Mouse (Mus musculus): Measurements from ENCODE around the gene Wdr92. TPM values are rescaled to one million over a fixed set of nuclear protein-coding genes. Genes with fewer than 3 reads are reported as not detected.

Gene Wdr92
- polyA plus RNA-seq (2015; fragmentation: Nextera tagmentation; extraction: Ambion mirVana): 37.3 and 39.1 TPM in 2 replicates

DNA sequence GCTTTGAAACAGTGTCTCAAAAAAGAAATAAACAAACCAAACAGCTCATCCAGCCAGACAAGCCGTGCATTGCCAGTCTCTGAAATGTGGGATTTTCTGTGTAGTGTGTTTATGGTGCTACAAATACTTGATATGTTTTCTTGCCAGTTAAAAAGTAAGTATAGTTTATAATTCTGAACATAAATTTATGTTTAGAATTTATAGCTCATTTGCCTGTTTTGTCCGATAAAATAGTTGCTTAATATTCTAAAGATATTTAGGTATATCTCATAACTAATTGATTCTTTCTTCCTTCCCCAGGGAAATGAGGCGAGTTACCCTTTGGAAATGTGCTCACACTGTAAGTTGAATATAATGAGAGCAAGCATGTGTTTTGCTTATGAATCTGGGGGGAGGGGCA lies at the start of gene Wdr92:
Gene Wdr92 (plus strand): TSS at position 301 of the 400 bp plus-strand sequence.
- no peak for DNase-seq (ENCODE audit: low spot score)

DNA sequence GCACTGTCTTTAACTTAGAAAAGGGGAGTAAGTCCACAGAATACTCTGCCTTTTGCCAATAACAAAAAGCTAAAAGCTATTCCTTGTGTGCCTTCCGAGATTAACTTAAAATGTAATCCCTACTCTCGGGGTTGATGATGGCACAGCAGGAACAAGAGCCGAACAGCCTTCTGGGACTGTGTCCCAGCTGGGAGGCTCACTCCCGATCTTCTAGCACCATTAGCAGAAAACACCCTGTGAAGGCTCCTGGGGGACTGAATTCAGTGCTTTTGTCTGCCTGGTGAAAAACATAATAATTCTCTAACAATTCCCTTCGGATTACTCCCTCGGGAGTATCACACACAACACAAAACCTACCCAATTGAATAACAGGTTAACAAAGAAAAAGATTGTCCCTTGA lies 46.3 kb upstream of the Wdr92 start:
- no peak for DNase-seq (ENCODE audit: low spot score)

DNA sequence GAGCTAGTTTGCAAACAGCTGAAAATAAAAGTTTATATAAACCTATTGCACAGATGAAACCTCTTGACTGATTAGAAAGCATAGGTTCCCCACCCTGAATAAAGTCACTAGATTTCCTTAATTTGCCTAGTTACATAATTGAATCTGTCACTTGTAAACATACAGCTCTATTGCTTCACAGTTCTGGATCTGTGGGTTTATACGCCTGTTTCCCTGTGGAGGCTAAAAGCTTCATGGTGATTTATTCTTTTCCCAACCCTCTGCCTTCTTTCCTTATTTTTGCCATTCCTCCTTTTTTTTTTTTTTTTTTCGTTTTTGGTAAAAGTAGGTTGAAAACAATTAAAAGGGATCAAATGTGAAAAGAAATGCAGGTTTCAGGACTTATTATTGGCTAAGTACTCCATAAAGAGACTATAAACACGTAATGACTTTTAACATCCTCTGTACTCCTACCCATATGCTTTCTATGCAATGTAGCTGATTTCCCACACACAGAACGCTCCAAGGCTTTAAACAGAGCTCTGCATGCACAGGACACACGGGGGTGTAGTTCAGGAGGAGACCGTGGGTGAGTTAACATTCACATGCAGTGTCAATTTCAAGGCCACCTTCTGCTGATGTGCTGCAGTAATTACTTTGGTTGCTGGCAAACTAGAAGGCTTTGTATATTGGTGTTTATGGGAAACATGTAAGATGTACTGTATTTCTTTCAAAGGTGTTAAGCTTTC lies 43.4 kb upstream of the Wdr92 start:
- DNase-seq (ENCODE audit: low spot score): no peak

DNA sequence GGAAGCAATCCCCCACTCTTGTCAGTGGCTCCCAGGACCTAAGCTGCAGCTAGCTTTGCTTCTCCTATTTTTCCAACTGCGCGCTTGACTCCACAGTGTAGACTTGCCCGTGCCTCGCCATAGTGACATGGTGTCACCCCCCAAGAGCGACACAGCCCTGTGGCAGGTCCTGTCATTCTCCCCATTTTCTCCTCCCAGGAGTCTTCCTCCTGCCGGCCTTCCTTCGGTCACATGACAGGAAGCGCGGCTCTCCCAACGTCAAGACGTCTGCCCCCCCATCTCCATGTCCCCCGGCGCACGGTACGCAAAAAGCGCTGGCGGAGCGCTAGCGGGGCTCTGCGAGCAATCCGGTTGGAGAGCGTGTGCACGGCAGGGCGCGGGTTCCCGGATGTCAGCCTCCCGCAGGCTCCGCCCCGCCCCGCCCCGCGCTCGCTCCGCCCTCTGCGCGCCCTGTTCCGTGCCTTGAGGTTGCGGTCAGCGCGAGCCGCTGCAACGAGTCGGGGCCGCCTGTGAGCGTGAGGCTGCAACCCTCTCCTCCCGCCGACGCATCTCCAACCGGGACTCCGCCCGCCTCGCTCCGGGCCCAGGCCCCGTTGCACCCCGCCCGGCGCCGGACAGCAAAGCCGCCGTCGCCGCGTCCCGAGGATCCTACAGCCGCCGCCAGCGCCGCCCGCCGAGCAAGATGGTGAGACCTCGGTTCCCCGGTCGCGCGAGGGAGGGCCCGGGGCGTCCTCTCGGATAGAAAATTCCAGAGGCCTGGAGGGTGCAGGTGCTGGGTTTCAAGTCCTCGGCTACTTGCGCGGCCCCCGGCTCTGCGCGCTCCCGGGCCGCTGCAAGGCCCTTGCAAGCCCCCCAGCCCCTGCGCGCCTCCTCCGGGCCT lies 22.8 kb upstream of the Wdr92 start, which contains the start of gene Ppp3r1:
Gene Ppp3r1 (plus strand): TSS at position 406 of the 880 bp plus-strand sequence.
- DNase-seq (ENCODE audit: low spot score): peak; percentile 96

DNA sequence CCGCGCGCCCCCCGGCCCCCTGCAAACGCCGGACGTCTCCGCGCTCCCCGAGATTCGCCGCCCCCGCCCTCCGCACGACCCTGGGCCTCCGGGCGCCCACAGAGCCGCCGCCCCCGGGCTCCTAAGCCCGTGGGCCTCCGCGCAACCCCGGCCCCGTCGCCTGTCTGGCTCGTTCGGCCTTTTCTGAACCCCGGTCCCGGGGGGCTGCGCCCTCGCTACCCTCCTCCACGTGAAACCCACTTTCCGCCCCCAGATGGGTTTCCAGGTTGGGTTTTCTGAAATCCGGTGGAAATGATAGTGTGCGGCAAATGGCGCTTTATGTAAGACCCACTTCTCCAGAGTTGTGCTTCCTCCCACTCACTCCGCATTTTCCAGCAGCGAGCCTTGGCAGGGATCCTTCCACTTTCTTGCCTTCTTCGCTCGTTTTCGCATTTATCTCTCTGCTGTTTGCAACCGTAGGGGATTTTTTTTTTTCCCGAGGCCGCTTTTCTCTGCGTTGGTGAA lies 22.1 kb upstream of the Wdr92 start:
- peak; percentile 56 for DNase-seq (ENCODE audit: low spot score)

DNA sequence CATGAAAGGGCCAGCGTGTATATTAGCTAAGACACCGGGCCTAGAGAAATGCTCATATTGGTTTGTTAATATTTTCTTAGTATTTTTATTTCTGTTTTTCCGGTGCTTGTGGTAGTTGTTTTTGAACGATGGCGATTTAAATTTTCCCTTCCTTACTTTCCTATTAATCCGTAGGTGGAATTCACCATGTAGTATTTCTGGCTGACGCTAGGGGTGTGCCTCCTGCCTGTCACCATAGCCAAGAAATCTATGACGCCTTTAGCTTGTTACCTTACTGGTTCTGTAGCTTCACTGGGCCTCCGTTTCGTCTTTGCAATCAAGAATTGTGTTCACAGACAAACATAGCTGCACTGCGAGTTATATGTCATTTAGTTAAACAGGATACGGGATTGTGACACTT lies 21.7 kb upstream of the Wdr92 start:
- peak; percentile 65 for DNase-seq (ENCODE audit: low spot score)

DNA sequence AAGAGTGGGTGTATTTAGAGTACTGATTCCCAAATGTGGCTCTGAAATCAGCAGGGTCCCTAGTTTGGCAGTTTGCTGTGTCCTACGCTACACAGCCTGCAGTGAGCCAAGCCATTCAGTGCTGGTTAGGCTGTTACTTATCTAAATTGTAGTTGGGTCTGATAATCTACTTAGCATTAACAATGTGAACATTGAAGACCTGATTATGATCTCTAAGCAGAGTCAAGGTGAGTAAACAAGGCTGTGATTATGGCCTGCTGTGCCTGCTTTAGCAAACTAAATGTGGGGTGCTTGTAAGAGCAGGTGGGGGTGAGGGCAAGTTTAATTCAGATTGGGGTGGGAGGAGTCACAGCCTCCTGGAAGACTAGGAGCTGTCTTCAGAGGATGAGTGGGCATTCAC lies 18.0 kb upstream of the Wdr92 start:
- no peak for DNase-seq (ENCODE audit: low spot score)

DNA sequence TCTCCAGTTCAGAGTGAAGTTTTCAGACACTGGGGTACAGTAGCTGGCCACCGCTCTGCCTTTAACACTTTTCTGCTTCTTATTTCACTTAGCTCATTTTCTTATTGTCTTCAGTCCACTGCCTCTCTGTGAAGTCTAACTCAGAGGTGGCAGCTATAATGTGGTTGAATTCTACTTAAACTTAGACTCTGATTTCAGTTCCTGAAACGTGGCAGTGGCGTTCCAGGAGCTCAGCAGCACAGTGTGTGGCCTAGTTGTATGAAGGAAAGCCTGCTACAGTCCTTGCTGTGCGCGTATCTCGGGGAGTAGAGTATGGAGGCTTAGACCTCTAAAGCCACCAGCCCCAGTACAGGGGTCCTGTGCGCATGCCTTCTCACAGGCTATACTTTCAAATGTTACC lies 15.3 kb upstream of the Wdr92 start:
- no peak for DNase-seq (ENCODE audit: low spot score)

DNA sequence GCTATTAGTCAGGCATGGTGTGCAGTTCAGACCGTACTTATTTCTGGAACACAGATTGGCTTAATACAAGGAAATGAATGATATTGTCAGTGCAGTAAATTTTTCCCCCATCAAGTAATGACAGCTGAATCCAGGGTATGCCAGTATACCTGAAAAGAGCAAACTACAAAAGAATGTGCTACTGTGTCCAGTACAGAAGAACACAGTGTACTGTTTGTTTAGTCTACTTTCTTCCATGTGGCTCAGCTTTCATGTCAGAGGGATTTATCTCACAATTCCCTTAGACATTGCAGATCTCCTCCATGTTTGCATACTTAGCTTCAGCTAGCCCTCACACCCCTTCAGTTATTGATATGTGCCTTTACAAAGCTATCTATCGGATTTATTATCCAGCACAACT lies 12.6 kb upstream of the Wdr92 start:
- DNase-seq (ENCODE audit: low spot score): no peak

DNA sequence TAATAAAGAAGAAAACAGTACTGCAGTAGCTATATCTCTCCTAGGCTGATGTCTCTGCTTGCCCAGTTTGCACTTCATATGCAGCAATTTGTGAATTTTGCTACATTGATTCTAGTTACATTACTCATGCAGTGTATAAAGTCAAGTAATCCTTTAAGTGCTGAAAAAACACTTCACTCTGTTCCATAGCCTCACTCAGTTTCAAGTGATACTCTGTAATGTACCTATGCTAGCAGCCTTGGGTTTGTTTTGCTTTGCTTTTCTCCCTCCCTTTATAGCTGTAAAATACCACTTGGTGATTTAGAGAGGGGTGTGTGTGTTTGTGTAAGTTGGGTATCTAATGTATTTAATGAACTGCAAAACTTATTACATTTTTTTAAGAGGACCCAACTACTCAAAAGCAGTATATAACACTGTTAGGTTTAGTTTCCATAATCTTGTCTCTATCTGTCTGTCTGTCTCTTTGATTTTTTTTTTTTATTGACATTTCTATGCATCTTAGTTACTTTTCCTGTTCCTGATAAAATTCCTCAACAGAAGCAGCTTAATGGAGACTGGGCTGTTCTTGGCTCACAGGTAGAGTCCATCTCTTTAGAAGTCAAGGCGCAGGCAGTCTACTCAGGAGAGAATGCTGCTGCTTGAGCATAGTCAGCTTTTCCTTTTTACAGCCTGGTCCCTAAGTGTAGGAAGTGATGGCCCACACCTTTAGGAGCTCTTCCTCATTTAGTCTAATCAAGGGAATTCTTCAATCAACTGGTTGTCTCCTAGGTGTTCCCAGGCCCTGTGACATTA lies 10.8 kb upstream of the Wdr92 start:
- DNase-seq (ENCODE audit: low spot score): no peak

DNA sequence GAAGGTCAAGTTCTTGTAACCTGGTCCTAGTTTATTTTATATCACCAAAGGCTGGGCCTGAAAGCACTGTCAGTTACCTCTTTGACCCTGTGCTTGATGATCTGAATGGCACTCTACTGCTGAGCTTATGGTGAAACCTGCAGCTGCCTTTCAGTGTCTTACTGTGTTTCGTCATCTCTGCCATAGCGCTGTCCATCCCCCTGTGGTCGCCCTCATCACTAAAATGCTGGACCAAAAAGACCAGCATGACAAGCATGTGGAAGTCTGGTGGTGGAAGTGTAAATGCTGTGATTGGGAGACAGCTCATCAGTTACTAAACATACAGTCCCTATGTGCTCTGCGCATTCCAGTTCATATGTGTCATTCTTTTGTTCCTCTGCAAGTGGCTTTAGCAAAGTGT lies 9.6 kb upstream of the Wdr92 start:
- no peak for DNase-seq (ENCODE audit: low spot score)

DNA sequence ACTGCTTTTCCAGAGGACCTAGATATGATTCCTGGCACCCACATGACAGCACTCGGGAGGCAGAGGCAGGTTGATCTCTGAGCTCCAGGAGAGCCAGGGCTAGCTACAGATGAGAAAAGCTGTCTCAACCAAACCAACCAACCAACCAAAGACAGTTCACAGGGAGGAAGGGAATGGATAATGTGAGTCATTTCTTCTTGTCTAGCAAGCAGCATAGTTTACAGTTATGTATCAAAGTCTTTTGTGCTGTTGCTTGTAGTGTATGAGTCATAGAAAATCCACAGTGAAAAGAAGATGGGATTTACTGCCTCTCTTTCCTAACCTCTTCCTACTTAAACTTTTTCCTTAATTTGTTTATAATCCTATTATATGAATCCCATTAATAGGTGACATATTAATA lies 5.3 kb upstream of the Wdr92 start:
- DNase-seq (ENCODE audit: low spot score): no peak

DNA sequence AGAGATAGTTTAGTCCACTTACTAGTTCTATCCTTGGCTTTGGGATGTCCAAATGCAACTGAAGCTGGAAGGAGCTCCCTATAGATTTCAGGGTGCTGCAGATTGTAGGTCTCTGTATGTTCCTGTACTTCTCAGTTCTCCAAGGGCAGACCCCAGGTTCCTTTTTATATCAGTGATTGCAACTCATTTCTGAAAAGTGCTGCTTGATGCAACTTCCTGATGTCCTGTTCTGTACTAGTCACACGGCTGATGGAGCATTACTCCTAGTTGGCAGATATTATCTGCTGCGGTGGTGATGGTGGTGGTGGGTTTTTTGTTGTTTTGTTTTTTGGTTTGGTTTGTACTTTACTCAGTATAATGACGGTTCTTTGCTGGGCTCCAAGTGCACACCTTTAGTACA lies 1.2 kb upstream of the Wdr92 start:
- DNase-seq (ENCODE audit: low spot score): no peak

DNA sequence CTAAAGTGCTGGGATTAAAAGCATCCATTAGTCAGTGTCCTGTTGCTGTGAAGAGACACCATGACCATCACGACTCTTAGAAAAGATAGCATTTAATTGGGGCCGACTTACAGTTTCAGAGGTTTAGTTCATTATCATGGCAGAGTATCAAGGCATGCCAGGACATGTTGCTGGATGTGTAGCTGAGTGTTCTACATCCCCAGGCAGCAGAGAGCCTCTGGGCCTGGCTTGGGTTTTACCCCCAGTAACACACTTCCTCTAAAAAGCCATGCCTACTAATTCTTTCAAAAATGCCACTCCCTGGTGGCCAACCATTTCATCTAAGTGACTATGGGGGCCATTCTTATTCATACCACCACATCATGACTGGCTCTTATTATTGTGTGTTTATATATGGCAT lies 1.3 kb downstream of the Wdr92 start:
- no peak for DNase-seq (ENCODE audit: low spot score)

DNA sequence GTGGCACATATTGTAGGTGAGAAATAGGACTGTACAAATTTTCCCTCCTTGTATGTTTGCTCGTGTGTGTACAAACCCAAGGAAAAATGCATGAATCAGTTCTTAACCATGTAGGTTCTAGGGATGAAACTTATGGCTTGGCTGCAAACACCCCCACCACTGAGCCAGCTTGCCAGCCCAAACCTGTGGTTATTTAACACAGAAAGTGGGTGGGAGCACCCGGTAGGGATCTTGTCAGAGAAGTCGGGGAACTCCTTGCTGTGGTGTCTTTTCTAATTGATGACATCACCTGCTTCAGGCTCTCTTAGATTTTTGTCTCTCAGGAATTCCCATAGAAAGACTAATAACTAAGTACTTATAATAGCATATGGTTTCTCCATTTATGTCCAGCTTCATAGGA lies 5.7 kb downstream of the Wdr92 start:
- no peak for DNase-seq (ENCODE audit: low spot score)

DNA sequence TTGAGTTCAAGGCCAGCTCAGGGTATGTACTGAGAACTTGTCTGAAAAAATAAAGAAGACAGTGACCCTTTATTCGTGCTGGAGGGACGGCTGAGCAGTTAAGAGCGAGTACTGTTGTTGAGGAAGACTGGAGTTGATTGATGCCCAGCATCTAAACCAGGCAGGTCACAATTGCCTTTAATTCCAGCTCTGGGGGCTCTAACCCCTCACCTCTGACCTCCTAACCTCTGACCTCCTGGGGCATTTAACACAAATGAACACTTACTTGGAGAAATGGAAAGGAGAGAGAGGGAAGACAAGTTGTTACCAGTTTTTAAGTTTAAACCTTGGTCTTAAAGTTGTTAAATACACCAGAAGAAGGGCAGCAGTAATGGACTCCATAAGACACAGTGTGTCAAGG lies 6.9 kb downstream of the Wdr92 start:
- DNase-seq (ENCODE audit: low spot score): no peak

DNA sequence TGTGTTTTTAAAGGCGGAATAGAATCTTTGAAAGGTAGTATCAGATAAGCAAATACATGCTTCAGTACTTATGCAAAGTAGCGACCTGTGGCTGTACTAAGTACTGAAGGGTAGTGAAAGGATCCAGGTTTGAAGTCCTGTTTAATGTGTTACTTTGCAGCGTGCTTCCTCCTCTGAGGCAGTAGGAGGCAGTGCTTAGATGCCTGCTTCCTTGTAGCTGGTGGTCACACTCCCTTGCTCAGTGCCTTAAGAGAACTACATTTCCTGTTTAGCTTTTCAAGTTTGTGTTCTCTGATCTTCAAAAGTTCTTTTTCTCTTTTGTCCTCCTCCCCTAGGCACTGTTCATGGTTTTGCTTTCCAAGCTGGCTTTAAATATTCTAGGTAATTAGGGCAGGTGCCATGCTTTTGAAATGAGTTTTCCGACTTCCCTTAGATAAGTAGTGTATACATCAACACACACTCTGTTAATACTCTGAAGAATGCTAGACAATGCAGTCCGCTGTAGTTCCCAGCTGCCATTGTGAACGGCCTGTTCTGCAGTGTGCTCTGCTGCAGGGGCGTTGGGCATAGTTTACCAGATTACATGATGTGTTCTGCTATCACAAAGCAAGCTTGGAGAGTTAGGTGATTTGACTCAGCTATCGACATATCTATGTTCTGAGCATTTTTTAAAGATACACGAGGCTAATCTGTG lies 10.4 kb downstream of the Wdr92 start:
- peak; percentile 79 for DNase-seq (ENCODE audit: low spot score)

DNA sequence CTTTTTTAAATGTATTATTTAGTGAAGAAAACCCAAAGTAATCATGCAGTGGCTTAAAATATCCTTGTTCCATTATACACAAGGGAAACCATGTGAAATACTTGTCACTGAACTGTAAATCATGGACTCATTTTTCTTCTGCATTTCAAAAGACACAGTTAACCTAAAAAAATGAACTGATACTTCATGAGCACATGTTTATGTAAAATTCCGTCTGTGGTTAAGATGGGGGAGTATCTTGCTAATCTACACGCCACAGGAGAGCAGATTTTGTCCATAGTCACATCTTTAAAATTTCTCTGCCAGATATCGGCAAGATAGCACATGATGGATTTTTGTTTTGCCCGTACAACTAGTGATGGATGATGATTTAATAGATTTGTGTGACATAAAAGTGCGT lies 17.3 kb downstream of the Wdr92 start:
- DNase-seq (ENCODE audit: low spot score): no peak

DNA sequence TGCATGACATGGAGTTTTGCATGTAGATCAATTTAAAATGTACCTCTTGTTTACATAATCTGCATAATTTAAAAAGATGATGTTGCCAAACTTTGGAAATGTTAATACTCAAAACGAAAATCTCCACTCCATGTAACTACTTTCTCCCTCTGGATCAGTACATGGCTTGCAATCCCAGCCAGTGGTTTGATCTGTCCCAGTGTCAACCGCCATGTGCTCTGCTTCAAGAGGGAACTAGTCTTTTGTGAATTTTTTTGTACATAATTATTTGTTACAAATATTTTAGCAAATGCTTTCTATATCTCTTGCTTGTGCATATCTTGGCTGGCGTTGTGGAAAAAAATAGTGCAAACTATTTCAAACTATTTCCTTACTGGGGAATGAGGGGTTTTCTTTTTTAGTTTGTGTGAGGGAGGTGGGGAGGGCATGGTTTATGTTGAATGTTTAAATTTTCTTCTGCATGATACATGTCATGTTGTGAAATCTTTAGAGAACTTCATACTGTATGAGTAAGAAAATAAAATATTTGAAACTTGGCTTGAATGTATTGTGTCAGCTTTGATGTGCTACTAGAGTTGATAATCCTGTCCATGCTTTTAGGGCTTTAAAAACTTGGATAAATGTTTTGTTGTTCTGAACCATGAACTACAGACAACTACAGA lies 18.1 kb downstream of the Wdr92 start:
- no peak for DNase-seq (ENCODE audit: low spot score)

DNA sequence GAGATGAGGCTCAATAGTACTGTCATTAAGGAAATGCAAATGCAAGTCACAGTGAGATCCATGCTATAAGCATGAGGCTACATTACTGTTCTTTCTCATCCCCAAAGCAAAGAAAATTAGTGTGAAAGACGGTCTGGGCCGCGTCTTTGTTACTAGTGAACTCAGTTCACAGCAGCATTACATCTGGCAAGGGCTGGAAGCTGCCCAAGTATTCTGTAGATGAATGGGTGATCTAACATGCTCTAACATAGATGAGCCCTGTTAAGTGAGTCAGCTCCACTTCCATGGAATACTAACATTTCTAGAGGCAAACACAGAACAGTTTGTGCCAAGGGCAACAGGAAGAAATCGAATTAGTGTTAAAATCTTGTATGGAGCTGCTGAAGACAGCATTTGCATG lies 19.0 kb downstream of the Wdr92 start:
- no peak for DNase-seq (ENCODE audit: low spot score)
